Mouse (Mus musculus) heart, embryonic 16.5 days (tissue): ENCODE measurements around the gene Acot11. TPM values are rescaled to one million over a fixed set of nuclear protein-coding genes. Genes with fewer than 3 reads are reported as not detected.
"Not testable (repeated sequence)": the region's sequence is repeated elsewhere in the genome, so short reads cannot be mapped to it uniquely, and the experiment has no call there.

Source experiments
- ATAC-seq: fragments of 200-750 bp; cut with Nextera tagmentation; replicated peaks from 2 replicates; pipeline ENCODE4 v1.8.0; 2017; ENCODE audit warnings: moderate number of reproducible peaks; ENCODE audit not compliant: insufficient read depth, low FRiP score; ENCODE audit errors: extremely low read depth
- H3K27ac ChIP-seq: fragments of 300-500 bp; sonication (generic); 2 replicates; pipeline ENCODE4 v1.5.1; 2014; ENCODE audit warnings: mild to moderate bottlenecking, low read length, control low read depth, moderate library complexity
- H3K27me3 ChIP-seq: fragments of 300-500 bp; sonication (generic); 2 replicates; pipeline ENCODE4 v1.6.1; 2014; ENCODE audit warnings: low read length, mixed read lengths; ENCODE audit not compliant: control insufficient read depth, insufficient read depth
- H3K36me3 ChIP-seq: fragments of 300-500 bp; sonication (generic); 2 replicates; pipeline ENCODE4 v1.6.1; 2014; ENCODE audit not compliant: control insufficient read depth, insufficient read depth
- H3K4me1 ChIP-seq: fragments of 300-500 bp; sonication (generic); 2 replicates; pipeline ENCODE4 v1.6.1; 2014; ENCODE audit warnings: low read length, mixed read lengths; ENCODE audit not compliant: control insufficient read depth, insufficient read depth
- H3K4me2 ChIP-seq: fragments of 300-500 bp; sonication (generic); 2 replicates; pipeline ENCODE4 v1.6.1; 2014; ENCODE audit warnings: low read depth, mild to moderate bottlenecking, control low read depth, low read length
- H3K4me3 ChIP-seq: fragments of 300-500 bp; sonication (generic); 2 replicates; pipeline ENCODE4 v1.5.1; 2014; ENCODE audit warnings: mild to moderate bottlenecking, control low read depth, low read length
- H3K9ac ChIP-seq: fragments of 300-500 bp; sonication (generic); 2 replicates; pipeline ENCODE4 v1.6.1; 2014; ENCODE audit warnings: low read length, control low read depth
- H3K9me3 ChIP-seq: fragments of 300-500 bp; sonication (generic); replicated peaks from 2 replicates; pipeline ENCODE4 v1.6.1; 2016; ENCODE audit warnings: low read length; ENCODE audit not compliant: control insufficient read depth
- WGBS: fragments of 180-500 bp; shearing (Covaris S2); extraction: QIAGEN DNeasy Blood & Tissue Kit; methylation state at CpG from one replicate; pipeline ENCODE4 v1.1.7; 2014; 5-methylcytosine and 5-hydroxymethylcytosine counted together
- polyA plus RNA-seq: library from polyadenylated mRNA; unstranded; fragments of >200 nt; fragmentation: Nextera tagmentation; extraction: Ambion mirVana; gene quantifications from 2 replicates; pipeline ENCODE4 v1.2.1, GENCODE M21; 2015

The Acot11 gene
- polyA plus RNA-seq, 1 experiment from 2014 or later = 7.9 TPM

- H3K36me3 ChIP-seq, H3K4me3 ChIP-seq, H3K27ac ChIP-seq, H3K9me3 ChIP-seq, H3K4me1 ChIP-seq, ATAC-seq, H3K9ac ChIP-seq, H3K27me3 ChIP-seq, H3K4me2 ChIP-seq: not testable (repeated sequence)
- 79% methylated on average over 1 of the region's 1 CpGs for WGBS
These were observed 67.9 kb downstream of the Acot11 start for GRCm38 (mm10) chr4:106736884-106737283.

- WGBS = 31% methylated on average over 4 of the region's 4 CpGs
- H3K4me3 ChIP-seq = no peak within 1 kb of the TSS
- H3K27ac ChIP-seq = no peak within 1 kb of the TSS
- no peaks in the 10 kb centered on the region for H3K4me1 ChIP-seq
- no peaks in the 10 kb centered on the region for H3K27me3 ChIP-seq
- no peak within 1 kb of the TSS for H3K9ac ChIP-seq
- no peaks in the 10 kb centered on the region for H3K36me3 ChIP-seq
- no peaks in the 10 kb centered on the region for H3K9me3 ChIP-seq
- H3K4me2 ChIP-seq = no peak within 1 kb of the TSS
- no peak for ATAC-seq
These were observed 71.2 kb downstream of the Acot11 start, which contains the start of gene Fam151a for GRCm38 (mm10) chr4:106733636-106734035. Gene Fam151a, plus strand, starts transcription at chr4:106733889.

GRCm38 (mm10) chr4:106730814-106731213, 74.0 kb downstream of the Acot11 start, which contains the start of gene Mroh7:
Gene Mroh7, minus strand, starts transcription at chr4:106730925.
- H3K9me3 ChIP-seq = no peaks in the 10 kb centered on the region
- H3K27me3 ChIP-seq = no peaks in the 10 kb centered on the region; the same call in 1 of the 2 replicates
- H3K4me1 ChIP-seq = no peaks in the 10 kb centered on the region
- WGBS = 79% methylated on average over 7 of the region's 7 CpGs
- no peak within 1 kb of the TSS for H3K4me3 ChIP-seq
- no peak within 1 kb of the TSS for H3K27ac ChIP-seq
- no peak for ATAC-seq
- no peak within 1 kb of the TSS for H3K4me2 ChIP-seq
- no peaks in the 10 kb centered on the region for H3K36me3 ChIP-seq
- no peak within 1 kb of the TSS for H3K9ac ChIP-seq

- 64% methylated on average over 4 of the region's 4 CpGs for WGBS
- H3K9ac ChIP-seq = no peak overlapping the region
- no peaks in the 10 kb centered on the region for H3K27me3 ChIP-seq
- H3K27ac ChIP-seq = no peak overlapping the region
- no peaks in the 10 kb centered on the region for H3K4me1 ChIP-seq
- H3K4me3 ChIP-seq = no peak overlapping the region
- no peak for ATAC-seq
- no peaks in the 10 kb centered on the region for H3K9me3 ChIP-seq
- no peaks in the 10 kb centered on the region for H3K36me3 ChIP-seq
- no peak overlapping the region for H3K4me2 ChIP-seq
These were observed 84.2 kb downstream of the Acot11 start for GRCm38 (mm10) chr4:106720631-106721030.

GRCm38 (mm10) chr4:106713622-106714021, 91.2 kb downstream of the Acot11 start:
- Histone ChIP-seq H3K4me2 (no peak overlapping the region), H3K9me3 (no peaks in the 10 kb centered on the region), H3K27ac (no peak overlapping the region), H3K36me3 (no peaks in the 10 kb centered on the region), H3K4me1 (no peaks in the 10 kb centered on the region), H3K4me3 (no peak overlapping the region), H3K27me3 (peaks cover 5% of the 10 kb centered on the region; the same call in 1 of the 2 replicates), H3K9ac (no peak overlapping the region)
- ATAC-seq = no peak
- 87% methylated on average over 6 of the region's 6 CpGs for WGBS

- ATAC-seq = peak; percentile 45
- H3K4me2 ChIP-seq = peak overlapping the region; percentile 54
- no peak overlapping the region for H3K27ac ChIP-seq
- H3K4me1 ChIP-seq = peaks cover 7% of the 10 kb centered on the region; the same call in 1 of the 2 replicates
- peak overlapping the region; percentile 19; the same call in 1 of the 2 replicates for H3K4me3 ChIP-seq
- H3K9me3 ChIP-seq = no peaks in the 10 kb centered on the region
- no peaks in the 10 kb centered on the region for H3K36me3 ChIP-seq
- H3K9ac ChIP-seq = peak overlapping the region; percentile 36; the same call in 1 of the 2 replicates
- WGBS = under 1% methylated on average over 8 of the region's 8 CpGs
- H3K27me3 ChIP-seq = peaks cover 6% of the 10 kb centered on the region; the same call in 1 of the 2 replicates
These were observed 96.4 kb downstream of the Acot11 start for GRCm38 (mm10) chr4:106708408-106708807.

GRCm38 (mm10) chr4:106707957-106708356, 96.8 kb downstream of the Acot11 start:
- Histone ChIP-seq H3K9me3 (no peaks in the 10 kb centered on the region), H3K27me3 (peaks cover 6% of the 10 kb centered on the region; the same call in 1 of the 2 replicates), H3K4me2 (peak overlapping the region; percentile 54), H3K9ac (peak overlapping the region; percentile 36; the same call in 1 of the 2 replicates), H3K27ac (no peak overlapping the region), H3K4me1 (peaks cover 7% of the 10 kb centered on the region; the same call in 1 of the 2 replicates), H3K36me3 (no peaks in the 10 kb centered on the region), H3K4me3 (peak overlapping the region; percentile 19; the same call in 1 of the 2 replicates)
- WGBS = 31% methylated on average over 5 of the region's 5 CpGs
- ATAC-seq = no peak

GRCm38 (mm10) chr4:106705096-106705665, 99.6 kb downstream of the Acot11 start:
- H3K4me2 ChIP-seq = no peak overlapping the region
- no peak overlapping the region for H3K4me3 ChIP-seq
- H3K9ac ChIP-seq = no peak overlapping the region
- H3K4me1 ChIP-seq = peaks cover 7% of the 10 kb centered on the region; the same call in 1 of the 2 replicates
- no peaks in the 10 kb centered on the region for H3K9me3 ChIP-seq
- WGBS = 55% methylated on average over 8 of the region's 8 CpGs
- peaks cover 13% of the 10 kb centered on the region; the same call in 1 of the 2 replicates for H3K27me3 ChIP-seq
- no peaks in the 10 kb centered on the region for H3K36me3 ChIP-seq
- H3K27ac ChIP-seq = peak overlapping the region; percentile 11; the same call in 1 of the 2 replicates
- ATAC-seq = no peak

GRCm38 (mm10) chr4:106704416-106704815, 100.4 kb downstream of the Acot11 start:
- H3K4me1 ChIP-seq = peaks cover 7% of the 10 kb centered on the region; the same call in 1 of the 2 replicates
- ATAC-seq = no peak
- no peaks in the 10 kb centered on the region for H3K36me3 ChIP-seq
- peaks cover 11% of the 10 kb centered on the region; the same call in 1 of the 2 replicates for H3K27me3 ChIP-seq
- no peak overlapping the region for H3K27ac ChIP-seq
- H3K9ac ChIP-seq = no peak overlapping the region
- no peak overlapping the region for H3K4me3 ChIP-seq
- H3K4me2 ChIP-seq = no peak overlapping the region
- no peaks in the 10 kb centered on the region for H3K9me3 ChIP-seq
- WGBS = 62% methylated on average over 11 of the region's 11 CpGs
